Mouse (Mus musculus): ENCODE data around the gene Fam163b. TPM values are rescaled to one million over a fixed set of nuclear protein-coding genes. Genes with fewer than 3 reads are reported as not detected.

Gene Fam163b
- polyA plus RNA-seq, 1 experiment from 2014 or later: 0.11 TPM

DNA sequence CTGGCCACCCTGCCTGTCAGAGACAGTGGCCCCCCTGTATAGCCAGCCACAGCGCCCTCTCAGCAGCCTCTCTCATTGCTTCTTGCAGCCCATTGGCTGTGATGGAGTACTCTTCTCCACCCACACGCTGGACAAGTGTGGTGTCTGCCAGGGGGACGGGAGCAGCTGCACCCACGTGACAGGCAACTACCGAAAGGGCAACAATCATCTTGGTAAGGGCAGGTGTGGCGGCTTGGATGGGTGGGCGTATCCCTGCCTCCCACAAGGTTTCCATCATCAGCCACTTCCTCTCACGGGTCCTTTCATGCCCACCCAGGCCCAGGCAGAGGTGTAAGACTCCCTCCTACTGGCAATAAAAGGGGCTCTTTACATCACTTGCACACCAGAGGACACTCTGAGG, 57.3 kb downstream of the Fam163b start:
- Histone ChIP-seq H3K4me3 (ENCODE audit: low read depth, low read length) (no peak overlapping the region), H3K36me3 (replicated peaks; ENCODE audit: control insufficient read depth, insufficient read depth, low read depth, low read length) (no peaks in the 10 kb centered on the region), H3K4me1 (ENCODE audit: control insufficient read depth, insufficient read depth, low read length) (peaks cover 1% of the 10 kb centered on the region; the same call in 1 of the 2 replicates), H3K27ac (replicated peaks; ENCODE audit: low read depth, low read length) (no peak overlapping the region), H3K9me3 (replicated peaks; ENCODE audit: control insufficient read depth, low read length) (no peaks in the 10 kb centered on the region), H3K9ac (replicated peaks; ENCODE audit: low read length) (no peak overlapping the region), H3K27me3 (ENCODE audit: control insufficient read depth, insufficient read depth, low read length) (no peaks in the 10 kb centered on the region), H3K4me2 (ENCODE audit: low read depth, low read length) (no peak overlapping the region)
- DNase-seq (ENCODE audit: low spot score) (no peak), ATAC-seq (replicated peaks; ENCODE audit: insufficient number of reproducible peaks, low FRiP score, low TSS enrichment, low read depth) (no peak)
- 69% methylated on average over 8 of the region's 8 CpGs for WGBS

DNA sequence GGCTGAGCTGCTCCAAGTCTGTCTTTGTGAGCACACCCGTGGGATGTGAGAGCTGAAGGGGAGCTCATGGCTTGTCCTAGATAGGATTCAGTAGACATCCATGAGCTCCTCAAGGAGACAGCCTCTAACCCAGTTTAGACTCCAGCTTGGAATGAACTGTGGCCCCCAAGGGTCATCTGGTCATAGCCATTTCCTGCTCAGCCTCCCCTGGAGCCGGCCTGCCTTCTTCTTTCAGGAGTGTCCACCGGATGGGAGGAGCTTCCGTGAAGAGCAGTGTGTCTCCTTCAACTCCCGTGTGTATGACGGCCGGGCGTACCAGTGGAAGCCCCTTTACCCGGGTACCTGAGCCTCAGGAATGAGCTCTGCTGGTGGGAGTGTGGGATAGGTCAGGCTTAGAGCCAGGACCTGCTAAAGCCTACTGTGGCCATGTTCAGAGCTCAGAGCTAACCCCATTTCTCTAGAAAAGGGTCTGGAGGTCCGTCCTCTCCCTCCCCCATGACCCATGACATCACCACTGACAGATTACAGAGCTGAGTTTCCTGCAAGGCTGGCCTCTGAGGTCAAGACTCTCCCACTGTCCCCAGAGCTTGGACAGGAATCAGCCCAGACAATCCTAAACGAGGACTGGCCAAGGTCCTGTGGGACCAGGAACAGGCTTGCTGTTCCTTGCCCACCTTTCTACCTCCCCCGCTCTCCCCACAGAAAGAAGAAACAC, 58.4 kb downstream of the Fam163b start:
- H3K4me2 ChIP-seq (ENCODE audit: low read depth, low read length): no peak overlapping the region
- no peaks in the 10 kb centered on the region for H3K9me3 ChIP-seq (replicated peaks; ENCODE audit: control insufficient read depth, low read length)
- H3K36me3 ChIP-seq (replicated peaks; ENCODE audit: control insufficient read depth, insufficient read depth, low read depth, low read length): no peaks in the 10 kb centered on the region
- no peaks in the 10 kb centered on the region for H3K27me3 ChIP-seq (ENCODE audit: control insufficient read depth, insufficient read depth, low read length)
- DNase-seq (ENCODE audit: low spot score): no peak
- no peak overlapping the region for H3K27ac ChIP-seq (replicated peaks; ENCODE audit: low read depth, low read length)
- ATAC-seq (replicated peaks; ENCODE audit: insufficient number of reproducible peaks, low FRiP score, low TSS enrichment, low read depth): no peak
- no peak overlapping the region for H3K4me3 ChIP-seq (ENCODE audit: low read depth, low read length)
- H3K9ac ChIP-seq (replicated peaks; ENCODE audit: low read length): no peak overlapping the region
- H3K4me1 ChIP-seq (ENCODE audit: control insufficient read depth, insufficient read depth, low read length): peaks cover 5% of the 10 kb centered on the region; the same call in 1 of the 2 replicates
- 69% methylated on average over 12 of the region's 12 CpGs for WGBS

DNA sequence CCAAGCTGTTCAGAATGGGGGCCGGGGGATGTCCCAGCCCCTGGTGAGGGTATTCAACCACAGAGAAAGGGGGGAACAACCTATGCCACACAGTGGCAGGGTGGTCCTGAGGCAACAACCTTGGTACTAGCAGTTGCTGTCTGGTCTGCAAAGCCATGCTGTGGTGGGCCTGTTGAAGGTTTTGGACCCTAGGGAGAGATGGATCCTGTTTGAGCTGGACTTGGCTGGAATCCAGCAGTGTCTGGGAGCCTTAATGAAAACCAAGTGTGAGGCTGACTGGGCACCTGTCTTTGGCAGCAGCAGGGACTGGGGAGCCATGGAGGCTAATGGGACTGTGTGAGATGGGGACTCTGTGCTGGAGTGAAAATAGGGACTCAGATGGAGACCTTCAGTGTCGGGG, 62.6 kb downstream of the Fam163b start:
- Histone ChIP-seq H3K9ac (replicated peaks; ENCODE audit: low read length) (no peak overlapping the region), H3K4me2 (ENCODE audit: low read depth, low read length) (peak overlapping the region; percentile 0; the same call in 1 of the 2 replicates), H3K27ac (replicated peaks; ENCODE audit: low read depth, low read length) (no peak overlapping the region), H3K4me1 (ENCODE audit: control insufficient read depth, insufficient read depth, low read length) (peaks cover 10% of the 10 kb centered on the region; the same call in 1 of the 2 replicates), H3K36me3 (replicated peaks; ENCODE audit: control insufficient read depth, insufficient read depth, low read depth, low read length) (no peaks in the 10 kb centered on the region), H3K27me3 (ENCODE audit: control insufficient read depth, insufficient read depth, low read length) (no peaks in the 10 kb centered on the region), H3K4me3 (ENCODE audit: low read depth, low read length) (no peak overlapping the region), H3K9me3 (replicated peaks; ENCODE audit: control insufficient read depth, low read length) (no peaks in the 10 kb centered on the region)
- ATAC-seq (replicated peaks; ENCODE audit: insufficient number of reproducible peaks, low FRiP score, low TSS enrichment, low read depth) (peak; percentile 26), DNase-seq (ENCODE audit: low spot score) (peak; percentile 84)
- WGBS: 71% methylated on average over 2 of the region's 2 CpGs

DNA sequence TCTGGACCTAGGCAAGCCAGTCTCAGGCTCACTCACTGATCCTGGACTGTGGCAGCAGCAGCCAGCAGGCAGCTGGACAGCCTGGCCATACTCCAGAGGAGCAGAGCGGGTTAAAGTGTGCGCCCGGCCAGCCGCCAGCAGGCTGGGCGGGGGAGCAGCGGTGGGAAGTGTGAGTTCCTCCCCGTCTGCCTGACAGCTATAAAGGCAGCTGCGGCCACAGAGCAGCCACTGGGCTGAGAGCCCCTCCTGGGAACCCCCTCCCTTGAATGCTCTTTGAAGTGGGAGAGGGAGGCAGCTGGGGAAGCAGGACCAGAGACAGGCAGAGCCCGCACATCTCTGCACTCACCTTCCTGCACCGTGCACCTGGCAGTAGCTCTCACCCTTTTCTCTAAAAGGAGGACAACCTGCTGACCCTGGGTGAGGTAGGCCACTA, 63.1 kb downstream of the Fam163b start, which contains the start of gene Adamtsl2:
Gene Adamtsl2 (plus strand): TSS at position 228 of the 433 bp plus-strand sequence.
- peak within 1 kb of the TSS; percentile 0; the same call in 1 of the 2 replicates for H3K4me2 ChIP-seq (ENCODE audit: low read depth, low read length)
- peak; percentile 68 for ATAC-seq (replicated peaks; ENCODE audit: insufficient number of reproducible peaks, low FRiP score, low TSS enrichment, low read depth)
- 2% methylated on average over 10 of the region's 10 CpGs for WGBS
- H3K36me3 ChIP-seq (replicated peaks; ENCODE audit: control insufficient read depth, insufficient read depth, low read depth, low read length): no peaks in the 10 kb centered on the region
- peaks cover 10% of the 10 kb centered on the region; the same call in 1 of the 2 replicates for H3K4me1 ChIP-seq (ENCODE audit: control insufficient read depth, insufficient read depth, low read length)
- no peaks in the 10 kb centered on the region for H3K27me3 ChIP-seq (ENCODE audit: control insufficient read depth, insufficient read depth, low read length)
- H3K9ac ChIP-seq (replicated peaks; ENCODE audit: low read length): 0 out of 2 replicates have a peak within 1 kb of the TSS, but pooled peaks have one; percentile 9
- H3K4me3 ChIP-seq (ENCODE audit: low read depth, low read length): no peak within 1 kb of the TSS
- peak; percentile 59 for DNase-seq (ENCODE audit: low spot score)
- H3K9me3 ChIP-seq (replicated peaks; ENCODE audit: control insufficient read depth, low read length): no peaks in the 10 kb centered on the region
- no peak within 1 kb of the TSS for H3K27ac ChIP-seq (replicated peaks; ENCODE audit: low read depth, low read length)

DNA sequence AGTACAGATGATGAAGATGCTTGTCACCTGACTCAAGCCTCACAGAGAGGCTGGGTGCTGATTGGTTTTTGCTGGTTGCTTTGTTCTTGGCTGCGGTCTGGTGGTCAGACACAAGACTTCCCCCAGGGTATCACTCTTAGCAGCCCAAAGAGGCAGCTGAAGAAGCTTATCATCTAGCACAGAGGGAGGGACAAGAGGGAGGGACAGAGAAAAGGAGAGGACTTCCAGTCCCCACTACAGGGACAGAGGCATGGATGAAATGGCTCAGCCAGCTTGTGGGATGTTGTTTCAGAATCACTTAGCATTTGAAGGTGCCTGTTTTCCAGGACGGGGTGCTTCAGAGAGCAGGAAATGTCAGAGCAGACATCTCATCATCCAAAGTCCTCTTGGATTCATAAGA, 64.0 kb downstream of the Fam163b start:
- no peak overlapping the region for H3K4me3 ChIP-seq (ENCODE audit: low read depth, low read length)
- ATAC-seq (replicated peaks; ENCODE audit: insufficient number of reproducible peaks, low FRiP score, low TSS enrichment, low read depth): no peak
- H3K27ac ChIP-seq (replicated peaks; ENCODE audit: low read depth, low read length): no peak overlapping the region
- H3K4me2 ChIP-seq (ENCODE audit: low read depth, low read length): no peak overlapping the region
- 0 out of 2 replicates have a peak overlapping the region, but pooled peaks have one; percentile 9 for H3K9ac ChIP-seq (replicated peaks; ENCODE audit: low read length)
- 28% methylated on average over 2 of the region's 2 CpGs for WGBS
- no peaks in the 10 kb centered on the region for H3K27me3 ChIP-seq (ENCODE audit: control insufficient read depth, insufficient read depth, low read length)
- H3K4me1 ChIP-seq (ENCODE audit: control insufficient read depth, insufficient read depth, low read length): peaks cover 10% of the 10 kb centered on the region; the same call in 1 of the 2 replicates
- no peaks in the 10 kb centered on the region for H3K36me3 ChIP-seq (replicated peaks; ENCODE audit: control insufficient read depth, insufficient read depth, low read depth, low read length)
- H3K9me3 ChIP-seq (replicated peaks; ENCODE audit: control insufficient read depth, low read length): no peaks in the 10 kb centered on the region
- no peak for DNase-seq (ENCODE audit: low spot score)

DNA sequence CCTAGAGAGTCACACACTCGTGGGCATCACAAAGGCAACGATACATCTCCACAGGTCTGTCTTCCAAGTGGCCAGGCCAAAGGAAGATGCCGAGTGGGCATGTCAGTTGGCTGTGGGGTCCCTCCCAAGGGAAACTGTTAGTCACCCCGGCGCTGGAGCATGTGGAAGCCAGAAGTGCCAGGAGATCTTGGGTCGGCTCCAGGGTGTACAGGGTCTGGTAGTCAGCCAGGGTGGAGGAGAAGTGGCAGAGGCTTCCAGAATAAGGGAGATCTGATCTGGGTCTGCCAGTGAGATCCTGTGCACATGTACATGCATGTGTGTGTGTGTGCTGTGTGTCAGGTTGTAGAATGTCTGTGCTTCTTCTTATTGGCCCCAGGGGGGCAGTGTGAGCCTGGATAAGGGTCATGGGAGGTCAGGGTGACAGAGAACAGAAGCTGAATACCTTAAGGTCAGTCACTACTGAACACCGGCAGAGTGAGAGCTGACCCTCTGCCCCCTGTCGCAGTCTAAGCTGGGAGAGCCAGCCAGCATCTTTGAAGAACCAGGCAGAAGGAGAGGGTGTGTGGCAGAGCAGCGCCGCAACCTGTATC, 64.5 kb downstream of the Fam163b start:
- H3K9me3 ChIP-seq (replicated peaks; ENCODE audit: control insufficient read depth, low read length): no peaks in the 10 kb centered on the region
- H3K27ac ChIP-seq (replicated peaks; ENCODE audit: low read depth, low read length): no peak overlapping the region
- no peaks in the 10 kb centered on the region for H3K27me3 ChIP-seq (ENCODE audit: control insufficient read depth, insufficient read depth, low read length)
- no peak overlapping the region for H3K4me2 ChIP-seq (ENCODE audit: low read depth, low read length)
- WGBS: 62% methylated on average over 10 of the region's 10 CpGs
- H3K9ac ChIP-seq (replicated peaks; ENCODE audit: low read length): no peak overlapping the region
- peaks cover 10% of the 10 kb centered on the region; the same call in 1 of the 2 replicates for H3K4me1 ChIP-seq (ENCODE audit: control insufficient read depth, insufficient read depth, low read length)
- H3K36me3 ChIP-seq (replicated peaks; ENCODE audit: control insufficient read depth, insufficient read depth, low read depth, low read length): no peaks in the 10 kb centered on the region
- DNase-seq (ENCODE audit: low spot score): no peak
- H3K4me3 ChIP-seq (ENCODE audit: low read depth, low read length): no peak overlapping the region
- ATAC-seq (replicated peaks; ENCODE audit: insufficient number of reproducible peaks, low FRiP score, low TSS enrichment, low read depth): no peak

DNA sequence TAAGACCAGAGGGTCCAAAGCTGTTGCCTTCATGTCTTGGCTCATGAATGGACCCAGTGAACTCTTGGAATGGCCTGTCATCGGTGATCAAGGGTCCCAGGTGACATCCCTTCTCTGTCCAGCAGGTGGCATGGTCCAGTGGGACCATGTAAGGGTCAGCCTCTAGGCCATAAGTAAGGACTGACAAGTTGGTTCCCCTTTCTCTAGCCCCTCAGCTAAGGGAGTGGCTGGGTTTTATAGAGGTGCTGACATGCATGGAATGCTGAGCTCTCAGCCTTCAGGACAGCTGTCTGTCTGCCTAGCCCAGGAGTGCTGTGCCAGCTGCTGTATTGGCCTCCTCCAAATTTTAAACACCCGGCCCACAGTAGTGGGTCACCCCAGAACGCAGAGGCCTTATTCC, 66.8 kb downstream of the Fam163b start:
- 69% methylated on average over 3 of the region's 3 CpGs for WGBS
- no peaks in the 10 kb centered on the region for H3K27me3 ChIP-seq (ENCODE audit: control insufficient read depth, insufficient read depth, low read length)
- H3K27ac ChIP-seq (replicated peaks; ENCODE audit: low read depth, low read length): no peak overlapping the region
- H3K9ac ChIP-seq (replicated peaks; ENCODE audit: low read length): no peak overlapping the region
- H3K4me3 ChIP-seq (ENCODE audit: low read depth, low read length): no peak overlapping the region
- ATAC-seq (replicated peaks; ENCODE audit: insufficient number of reproducible peaks, low FRiP score, low TSS enrichment, low read depth) (no peak), DNase-seq (ENCODE audit: low spot score) (no peak)
- no peaks in the 10 kb centered on the region for H3K36me3 ChIP-seq (replicated peaks; ENCODE audit: control insufficient read depth, insufficient read depth, low read depth, low read length)
- H3K4me1 ChIP-seq (ENCODE audit: control insufficient read depth, insufficient read depth, low read length): peaks cover 10% of the 10 kb centered on the region; the same call in 1 of the 2 replicates
- H3K9me3 ChIP-seq (replicated peaks; ENCODE audit: control insufficient read depth, low read length): no peaks in the 10 kb centered on the region
- H3K4me2 ChIP-seq (ENCODE audit: low read depth, low read length): no peak overlapping the region

DNA sequence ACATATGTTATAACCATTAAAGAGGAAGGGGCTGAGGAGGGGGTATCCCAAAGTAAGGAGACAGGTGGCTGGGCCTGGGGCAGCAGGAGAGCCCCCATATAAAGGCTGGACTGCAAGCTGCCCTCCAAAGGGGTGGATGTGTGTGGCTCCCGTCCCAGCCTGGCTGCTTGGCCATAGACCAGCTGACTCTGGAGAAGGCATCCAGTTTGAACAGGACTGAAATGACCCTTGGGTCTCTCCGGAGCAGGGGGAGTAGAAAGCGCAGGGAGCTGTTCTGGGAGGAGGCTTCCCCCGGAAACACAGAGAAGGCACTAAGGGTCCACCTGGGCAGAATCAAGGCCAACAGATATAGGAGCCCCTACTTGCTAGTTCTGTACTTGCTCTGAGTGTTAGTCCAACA, 67.5 kb downstream of the Fam163b start:
- Histone ChIP-seq H3K36me3 (replicated peaks; ENCODE audit: control insufficient read depth, insufficient read depth, low read depth, low read length) (no peaks in the 10 kb centered on the region), H3K27me3 (ENCODE audit: control insufficient read depth, insufficient read depth, low read length) (no peaks in the 10 kb centered on the region), H3K4me3 (ENCODE audit: low read depth, low read length) (no peak overlapping the region), H3K9ac (replicated peaks; ENCODE audit: low read length) (no peak overlapping the region), H3K9me3 (replicated peaks; ENCODE audit: control insufficient read depth, low read length) (no peaks in the 10 kb centered on the region), H3K4me1 (ENCODE audit: control insufficient read depth, insufficient read depth, low read length) (peaks cover 7% of the 10 kb centered on the region; the same call in 1 of the 2 replicates), H3K4me2 (ENCODE audit: low read depth, low read length) (no peak overlapping the region), H3K27ac (replicated peaks; ENCODE audit: low read depth, low read length) (no peak overlapping the region)
- no peak for ATAC-seq (replicated peaks; ENCODE audit: insufficient number of reproducible peaks, low FRiP score, low TSS enrichment, low read depth)
- no peak for DNase-seq (ENCODE audit: low spot score)
- WGBS: 82% methylated on average over 4 of the region's 4 CpGs
